Mouse (Mus musculus) frontal cortex, postnatal 14 days (tissue): ENCODE measurements around the gene Slamf9.

Experiments
- DNase-seq, 2 experiments: peaks; one replicate each; pipeline ENCODE4 v3.0.0; 2022; ENCODE audit warnings: low spot score in 2 of 2

Slamf9 gene

DNA sequence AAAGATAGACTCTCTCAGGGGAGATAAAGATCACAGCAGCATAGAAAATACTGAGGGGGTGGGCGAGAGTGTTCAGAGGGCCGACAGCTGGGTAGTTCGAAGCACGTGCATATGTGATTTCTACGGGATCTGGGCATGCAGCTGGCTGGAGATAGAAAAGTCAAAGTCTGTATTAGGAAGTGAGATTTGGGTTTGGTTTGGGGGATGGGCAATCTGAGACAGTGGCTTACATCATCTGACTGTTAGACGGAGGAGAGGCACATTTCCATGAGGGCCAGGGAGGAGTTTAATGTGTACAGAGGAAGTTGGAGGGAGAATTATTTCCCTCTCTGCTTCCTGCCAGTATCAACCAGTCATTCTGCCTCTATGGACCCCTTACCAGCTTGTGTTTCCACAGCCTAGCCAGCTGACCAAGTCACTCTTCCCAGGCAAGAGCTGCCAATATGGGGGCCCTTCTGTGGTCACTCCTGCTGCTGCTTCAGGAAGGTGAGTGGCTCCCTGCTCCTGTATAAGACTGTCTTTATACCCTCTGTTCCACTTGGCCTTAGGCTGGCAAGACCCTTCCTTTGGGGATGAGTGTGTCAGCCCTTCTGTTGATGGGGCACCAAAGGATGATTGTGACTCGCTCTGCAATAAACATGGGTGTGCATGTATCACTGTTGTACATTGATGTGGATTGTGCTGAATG is at the start of gene Slamf9:
TSS of gene Slamf9 (plus strand) at position 305 of the 688 bp plus-strand sequence.
- DNase-seq: no peak

DNA sequence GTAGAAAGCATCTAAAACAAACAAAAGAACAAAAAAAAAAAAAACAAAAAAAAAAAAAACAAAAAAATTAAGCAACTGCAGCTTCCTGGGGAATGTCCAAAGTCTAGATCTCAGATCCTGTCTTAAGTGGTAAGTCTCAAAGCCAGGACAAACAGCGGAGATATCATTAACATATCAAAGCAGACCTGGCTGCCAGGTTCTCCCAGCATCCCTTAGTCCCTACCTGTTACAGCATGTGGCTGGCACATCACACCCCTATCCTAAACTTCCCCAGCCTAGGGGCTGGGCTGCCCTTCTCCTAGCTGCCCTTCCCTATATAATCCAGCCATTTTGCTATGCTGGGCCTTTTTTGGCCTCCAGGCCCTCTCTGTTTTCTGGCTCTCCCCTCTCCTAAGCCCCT is 48.7 kb upstream of the Slamf9 start:
- no peak for DNase-seq

DNA sequence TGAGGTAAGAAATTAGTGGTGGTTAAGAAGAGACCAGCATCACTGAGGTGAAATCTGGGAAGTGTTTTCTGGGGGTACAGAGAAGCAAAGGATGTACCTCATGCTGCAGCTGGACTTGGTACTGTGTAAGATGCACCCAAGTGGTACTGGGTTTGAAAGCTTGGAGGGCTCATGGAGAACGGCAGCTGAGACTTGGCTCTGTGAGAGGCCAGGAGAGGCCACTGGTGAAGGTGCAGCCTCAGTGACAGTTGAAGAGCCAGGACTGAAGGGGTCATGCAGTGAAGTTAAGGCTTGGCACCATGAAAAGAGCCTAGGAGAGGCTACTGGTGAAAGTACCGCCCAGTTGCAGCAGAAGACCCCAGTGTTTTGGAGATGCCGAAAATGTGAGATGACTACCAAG is 47.3 kb upstream of the Slamf9 start:
- no peak for DNase-seq

DNA sequence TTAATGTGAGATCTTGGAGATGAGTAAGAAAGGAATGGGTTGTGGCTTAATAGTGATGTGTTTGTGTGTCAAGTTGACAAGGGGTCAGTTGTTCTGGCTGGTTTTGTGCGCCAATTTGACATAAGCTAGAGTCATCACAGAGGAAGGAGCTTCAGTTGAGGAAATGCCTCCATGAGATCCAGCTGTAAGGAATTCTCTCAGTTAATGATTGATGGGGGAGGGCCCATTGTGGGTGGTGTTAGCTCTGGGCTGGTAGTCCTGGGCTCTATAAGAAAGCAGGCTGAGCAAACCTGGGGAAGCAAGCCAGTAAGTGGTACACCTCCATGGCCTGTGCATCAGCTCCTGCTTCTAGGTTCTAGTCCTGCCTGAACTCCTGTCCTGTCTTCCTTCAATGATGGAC is 46.5 kb upstream of the Slamf9 start:
- DNase-seq: no peak

DNA sequence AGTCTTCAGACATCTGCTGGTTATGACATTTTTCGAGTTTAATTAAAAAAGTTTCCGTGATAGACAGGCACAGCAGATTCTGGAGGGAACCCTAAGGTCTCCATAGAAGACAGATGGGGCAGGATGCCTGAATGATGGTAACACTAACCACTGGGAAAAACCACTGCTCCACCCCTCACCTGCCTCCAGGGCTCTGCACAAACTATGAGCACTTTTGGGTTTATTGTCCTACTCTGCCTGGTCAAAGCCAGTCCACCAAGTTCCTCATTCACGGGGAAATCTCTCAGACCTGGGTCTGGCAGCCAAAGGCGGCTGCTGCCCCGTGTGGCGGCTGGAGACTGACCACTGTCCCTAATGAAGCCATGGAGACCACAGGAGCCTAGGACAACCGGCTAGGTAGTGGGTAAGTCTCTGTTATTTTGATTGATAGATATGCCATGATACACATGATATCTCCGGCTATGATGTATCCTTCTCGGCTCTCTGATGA is 44.4 kb upstream of the Slamf9 start:
- no peak for DNase-seq

DNA sequence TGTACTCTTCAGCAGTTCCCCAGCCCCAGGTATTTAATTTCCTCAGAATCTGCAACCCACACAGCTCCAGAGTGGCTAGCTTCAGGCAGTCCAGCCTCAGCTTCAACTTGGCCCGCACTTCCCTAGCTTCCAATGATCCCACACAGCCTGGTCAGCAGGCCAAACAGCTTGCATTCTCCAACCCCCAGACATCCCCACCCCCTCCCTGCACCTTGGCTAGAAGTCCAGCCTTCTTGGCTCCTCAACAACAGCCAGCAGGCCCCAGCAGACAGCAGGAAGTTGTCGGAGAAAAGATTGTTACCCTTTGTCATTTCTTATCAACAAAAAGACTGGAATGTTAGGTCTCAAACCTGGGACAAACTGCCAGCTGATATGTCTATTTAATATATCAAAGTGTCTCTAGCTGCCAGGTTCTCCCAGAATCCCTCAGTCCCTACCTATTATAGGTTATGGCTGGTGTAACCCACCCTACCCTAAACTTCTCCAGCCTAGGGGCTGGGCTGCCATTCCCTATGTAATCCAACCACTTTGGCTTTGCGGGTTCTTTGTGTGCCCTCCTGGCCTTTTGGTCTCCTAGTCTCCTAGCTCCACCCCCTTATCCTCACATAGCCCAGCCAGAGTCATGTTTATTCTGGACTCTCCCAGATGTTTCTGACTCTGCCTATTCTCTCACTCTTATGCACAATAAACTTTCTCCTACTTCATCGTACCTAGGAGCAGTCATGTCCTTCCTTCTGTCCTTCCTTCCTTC is 43.1 kb upstream of the Slamf9 start:
- no peak for DNase-seq

DNA sequence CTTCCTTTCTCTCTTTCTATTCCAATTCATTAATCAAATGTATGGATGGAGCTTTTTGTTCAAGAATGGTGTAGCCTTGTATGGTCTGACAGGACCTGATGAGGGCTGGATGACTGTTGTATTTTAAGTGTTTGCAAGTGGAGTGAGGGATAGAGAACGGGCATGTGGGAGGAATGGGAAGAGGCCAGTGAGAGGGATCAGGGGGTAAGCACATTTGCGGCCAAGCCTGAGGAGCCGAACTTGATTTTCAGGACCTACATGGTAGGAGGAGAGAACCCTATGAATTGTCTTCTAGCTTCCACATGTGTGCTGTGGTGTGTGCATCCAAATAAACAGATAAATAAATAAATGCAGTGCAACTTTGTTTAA is 42.6 kb upstream of the Slamf9 start:
- no peak for DNase-seq

DNA sequence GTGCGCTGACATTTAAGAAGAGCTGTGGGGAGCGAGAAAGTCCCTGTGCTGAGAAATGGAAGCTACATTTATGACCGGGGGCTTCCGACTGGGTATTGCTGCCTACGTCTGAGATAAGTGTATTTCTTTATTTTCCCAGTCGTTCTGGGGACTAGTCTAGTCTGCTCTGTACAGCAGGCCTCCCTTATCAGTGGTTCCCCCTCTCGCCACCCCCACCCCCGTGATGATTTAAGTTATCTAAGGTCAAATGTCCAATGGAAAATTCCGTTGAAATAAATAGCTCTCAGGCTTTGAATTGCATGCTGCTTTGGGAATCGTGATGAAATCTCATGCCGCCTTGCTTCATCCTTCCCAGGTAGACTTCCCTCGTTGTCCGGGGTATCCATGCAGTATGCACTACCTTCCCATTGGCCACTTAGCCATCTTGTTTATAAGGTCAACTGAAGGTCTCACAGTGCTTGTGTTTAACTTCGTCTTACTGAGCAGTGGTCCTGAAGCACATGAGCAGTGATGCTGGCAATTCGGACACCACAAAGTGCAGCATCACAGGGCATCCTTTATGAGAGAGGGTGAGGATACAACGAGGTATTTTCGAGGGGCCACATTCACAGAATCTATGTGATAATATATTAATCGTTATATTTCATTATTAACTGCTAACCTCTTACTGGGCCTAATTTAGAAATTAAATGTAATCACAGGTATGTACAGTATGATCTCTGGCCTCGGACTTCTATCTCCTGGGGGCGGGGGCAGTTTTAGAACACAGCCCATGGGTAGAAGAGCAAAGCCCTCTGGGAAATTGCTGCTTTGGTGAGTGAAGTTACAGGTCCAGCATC is 41.9 kb upstream of the Slamf9 start:
- DNase-seq: no peak

DNA sequence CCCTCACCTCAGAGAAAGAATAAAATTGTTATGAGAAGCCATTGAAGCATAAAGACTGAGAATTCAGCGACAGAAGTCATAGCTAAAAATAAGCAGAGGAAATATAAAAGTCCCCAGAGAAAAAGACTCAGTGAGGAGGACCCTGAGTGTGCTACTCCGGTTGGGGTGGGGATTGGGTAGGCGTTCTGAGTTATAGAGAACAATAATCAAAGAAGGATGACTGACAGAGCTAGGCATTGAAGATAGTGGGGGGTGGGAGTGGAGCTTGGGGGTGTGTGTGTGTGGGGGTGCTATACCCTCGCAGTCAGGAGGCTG is 41.4 kb upstream of the Slamf9 start:
- no peak for DNase-seq

DNA sequence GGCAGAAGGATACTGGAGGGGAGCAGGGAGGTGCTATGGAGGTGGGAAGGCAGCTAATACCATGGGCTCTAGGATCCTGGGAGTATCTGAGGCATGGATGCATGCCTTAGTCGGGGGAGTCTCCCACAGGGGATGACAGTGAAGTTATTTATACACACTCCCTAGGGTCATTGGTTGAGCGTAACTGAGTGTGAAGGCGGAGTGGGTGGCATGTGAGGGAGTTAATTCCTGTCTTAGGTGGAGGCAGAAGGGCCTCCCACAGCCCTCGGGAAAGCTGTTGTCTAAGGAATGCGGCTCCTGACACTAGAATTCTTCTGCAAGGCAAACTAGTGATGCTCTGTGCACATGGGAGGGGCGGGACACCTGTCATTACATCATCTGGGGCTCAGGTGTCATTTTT is 38.4 kb upstream of the Slamf9 start:
- no peak for DNase-seq

DNA sequence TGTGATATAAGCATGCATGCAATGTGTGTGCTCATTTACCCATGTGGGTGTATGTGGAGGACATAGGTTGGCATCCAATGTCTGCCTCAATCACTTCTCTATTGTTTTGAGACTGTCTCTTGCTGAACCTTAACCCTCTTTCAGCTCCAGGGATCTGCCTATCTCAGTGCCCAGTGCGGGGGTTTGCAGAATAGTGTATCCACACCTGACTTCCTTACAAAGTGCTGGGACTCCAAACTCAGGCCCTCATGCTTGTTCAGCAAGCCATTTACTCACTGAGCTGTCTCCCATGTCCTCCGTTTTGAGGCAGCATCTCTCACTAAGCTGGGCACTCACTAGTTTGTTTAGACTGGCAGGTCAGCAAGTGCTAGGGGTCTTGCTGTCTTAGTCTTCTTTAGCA is 36.5 kb upstream of the Slamf9 start:
- no peak for DNase-seq

DNA sequence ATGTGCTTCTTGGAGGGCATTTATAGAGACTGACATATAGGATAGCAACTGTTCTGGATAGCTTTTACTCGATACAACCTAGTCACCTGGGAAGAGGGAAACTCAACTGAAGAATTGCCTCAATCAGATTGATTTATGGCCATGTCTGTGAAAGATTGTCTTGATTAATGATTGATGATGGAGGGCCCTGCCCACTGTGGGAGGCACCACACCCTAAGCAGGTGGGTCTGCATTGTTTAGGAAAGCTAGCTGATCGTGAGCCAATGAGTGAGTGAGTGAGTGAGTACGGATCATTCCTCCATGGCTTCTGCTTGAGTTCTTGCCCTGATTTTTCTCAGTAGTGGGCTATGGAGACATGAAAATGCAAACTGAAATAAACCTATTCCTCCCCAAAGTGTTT is 34.6 kb upstream of the Slamf9 start:
- DNase-seq: no peak

DNA sequence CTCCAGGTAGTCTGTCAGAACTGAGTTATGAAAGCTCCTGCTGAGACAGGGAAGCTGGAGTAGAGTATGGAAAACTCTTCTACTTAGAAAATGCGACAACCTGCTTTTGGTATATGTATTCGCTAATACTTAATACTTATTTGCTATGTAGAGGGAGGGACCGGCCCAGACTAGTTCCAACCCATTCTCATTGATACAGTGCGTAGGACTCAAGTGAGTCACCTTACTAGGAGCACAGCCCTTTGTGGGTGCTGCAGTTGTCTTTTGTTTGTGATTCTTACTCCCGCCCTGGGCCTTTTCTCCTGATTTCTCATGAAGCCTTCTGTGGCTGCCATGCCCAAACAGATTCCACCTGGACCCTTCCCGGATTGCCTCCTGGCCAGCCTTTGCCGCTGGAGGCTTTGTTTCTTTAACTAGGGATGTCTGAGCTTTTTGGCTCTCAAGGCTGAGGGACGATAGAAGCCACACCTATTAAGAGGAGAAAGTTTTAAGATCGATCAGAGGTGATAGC is 33.2 kb upstream of the Slamf9 start:
- DNase-seq: no peak

DNA sequence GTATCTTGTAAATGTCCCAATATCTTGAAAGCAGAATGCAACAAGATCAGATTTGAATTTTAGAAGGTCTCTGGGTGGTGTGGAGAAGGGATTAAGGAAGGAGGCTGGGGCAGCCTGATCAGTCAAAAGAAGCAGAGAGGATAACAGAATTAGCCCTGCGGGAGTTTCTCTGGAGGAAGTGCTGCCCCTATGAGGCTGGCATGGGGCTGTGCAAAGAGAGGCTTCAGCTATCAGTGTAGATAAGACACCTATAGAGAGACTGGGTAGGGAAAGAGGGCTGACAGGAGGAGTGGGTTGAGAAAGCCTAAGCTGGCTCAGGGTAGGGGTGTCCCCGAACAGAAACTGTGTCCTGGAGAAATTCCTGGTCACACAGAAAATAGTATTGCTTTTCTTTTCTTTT is 24.9 kb upstream of the Slamf9 start:
- no peak for DNase-seq

DNA sequence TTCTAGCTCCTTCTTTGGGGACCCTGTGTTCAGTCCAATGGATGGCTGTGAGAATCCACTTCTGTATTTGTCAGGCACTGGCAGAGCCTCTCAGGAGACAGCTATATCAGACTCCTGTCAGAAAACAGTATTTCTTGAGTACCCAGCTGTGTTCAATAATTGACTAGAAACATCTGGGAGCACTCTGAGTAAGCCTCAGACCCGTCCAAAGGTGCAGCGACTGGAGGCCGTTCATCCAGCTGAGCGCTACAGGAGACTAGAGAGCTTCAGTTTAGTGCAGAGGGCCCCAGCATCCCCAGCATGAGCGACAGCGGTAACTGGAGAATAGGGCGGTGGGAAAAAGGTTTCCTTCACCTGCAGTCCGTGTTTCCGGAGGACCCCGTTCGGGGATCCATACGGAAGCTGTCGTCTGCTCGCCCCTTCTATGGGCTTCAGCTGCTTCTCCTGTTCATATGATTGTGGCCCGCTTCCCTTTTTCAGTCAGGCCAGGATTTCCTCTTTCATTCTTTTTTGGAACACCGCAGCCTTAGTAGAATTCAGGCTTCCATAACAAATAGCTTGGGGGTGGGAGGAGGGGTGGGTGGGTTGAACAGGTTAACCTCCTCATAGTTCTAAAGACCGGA is 24.2 kb upstream of the Slamf9 start:
- DNase-seq: no peak

DNA sequence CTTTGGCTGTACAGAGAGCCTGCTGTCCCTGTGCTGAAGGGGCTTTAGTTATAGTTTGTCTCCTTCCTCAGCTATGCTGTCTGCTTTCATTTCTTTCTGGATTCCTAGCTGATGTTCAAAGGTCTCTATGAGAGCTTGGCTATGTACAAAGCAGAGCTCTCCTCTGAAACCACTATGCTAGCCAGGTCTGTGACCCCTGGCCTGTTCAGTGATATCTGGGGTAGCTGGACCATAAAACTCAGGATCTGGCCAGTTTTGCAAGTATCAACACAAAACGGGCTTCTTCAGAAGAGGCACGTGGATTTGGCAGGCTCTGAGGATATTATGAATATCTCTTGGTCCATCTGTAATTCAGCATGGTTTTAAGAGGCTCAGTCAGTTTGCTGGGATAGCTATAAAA is 22.2 kb upstream of the Slamf9 start:
- no peak for DNase-seq

DNA sequence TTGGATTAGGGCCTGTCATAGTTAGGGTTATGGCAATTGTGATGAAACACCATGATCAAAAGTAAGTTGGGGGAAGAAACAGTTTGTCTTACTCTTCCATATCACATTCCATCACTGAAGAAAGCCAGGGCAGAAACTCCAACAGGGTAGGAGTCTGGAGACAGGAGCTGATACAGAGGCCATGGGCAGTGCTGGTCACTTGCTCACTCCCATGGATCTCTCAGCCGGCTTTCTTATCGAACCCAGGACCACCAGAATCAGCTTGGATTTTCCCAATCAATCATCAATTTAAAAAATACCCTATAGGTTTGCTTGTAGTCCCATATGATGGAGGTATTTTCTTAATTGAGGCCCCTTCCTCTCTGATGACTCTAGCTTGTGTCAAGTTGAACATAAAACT is 21.3 kb upstream of the Slamf9 start:
- no peak for DNase-seq

DNA sequence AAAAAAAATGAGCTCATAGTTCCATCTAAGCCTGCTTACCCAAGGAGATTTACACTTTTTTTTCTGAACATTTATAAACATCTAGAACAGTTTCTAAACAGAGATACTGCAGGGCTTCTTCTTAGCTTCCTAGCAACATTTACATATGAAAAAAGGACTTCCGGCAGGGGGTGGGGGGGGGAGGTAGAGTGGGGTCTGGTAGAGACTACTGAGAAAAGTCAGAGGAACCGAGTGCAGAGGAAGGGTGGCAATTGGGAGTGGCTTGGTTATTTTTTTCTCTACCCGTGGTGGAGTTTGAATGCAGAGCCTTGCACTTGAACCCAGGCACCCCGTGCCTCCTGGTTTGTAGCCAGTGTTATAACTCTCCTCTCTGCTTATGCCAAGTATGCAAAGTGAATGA is 19.7 kb upstream of the Slamf9 start:
- no peak for DNase-seq

DNA sequence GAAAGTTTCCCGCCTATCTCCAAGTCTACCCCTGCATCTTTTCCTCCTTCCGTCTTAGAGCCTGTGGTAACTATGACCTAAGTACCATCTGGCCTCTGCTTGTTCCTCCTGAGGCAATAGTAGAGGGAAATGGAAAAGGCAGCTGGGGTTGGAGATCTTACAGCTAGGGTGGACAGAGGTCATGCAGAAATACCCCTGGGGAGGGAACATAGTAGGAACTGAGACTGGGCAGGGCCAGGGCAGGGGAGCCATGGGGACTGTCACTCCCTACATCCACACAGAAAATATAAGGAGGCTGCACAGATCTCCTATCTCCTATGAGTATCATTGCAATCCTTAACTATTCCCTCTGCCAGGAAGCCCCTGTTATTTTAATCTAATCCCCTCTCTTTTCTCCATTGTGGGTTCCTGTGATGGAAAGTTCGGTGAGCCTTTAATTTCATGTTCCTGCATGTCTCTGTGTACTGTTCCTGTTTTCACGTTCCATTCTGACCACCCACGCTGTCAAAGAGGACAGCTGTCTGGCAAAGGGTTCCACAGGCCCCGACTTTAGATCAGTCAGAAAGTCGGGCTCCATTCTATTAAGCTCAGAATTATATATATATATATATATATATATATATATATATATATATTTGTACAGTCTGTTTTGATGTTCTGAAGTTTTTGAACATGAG is 19.0 kb upstream of the Slamf9 start:
- no peak for DNase-seq

DNA sequence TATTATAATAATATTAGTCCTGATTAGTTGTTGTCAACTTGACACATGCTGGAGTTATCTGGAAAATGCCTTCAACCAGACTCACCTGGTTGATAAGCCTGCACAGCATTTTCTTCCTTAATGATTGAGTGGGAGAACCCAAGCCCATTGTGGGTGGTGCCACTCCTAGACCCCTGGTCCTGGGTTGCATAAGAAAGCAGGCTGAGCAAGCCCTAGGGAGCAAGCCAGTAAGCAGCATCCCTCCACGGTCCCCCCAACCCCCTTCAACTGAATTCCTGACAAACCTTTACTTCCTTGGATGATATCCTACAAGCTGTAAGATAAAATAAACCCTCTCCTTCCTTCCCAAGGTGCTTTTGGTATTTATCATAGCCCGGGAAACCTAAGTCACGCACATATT is 18.0 kb upstream of the Slamf9 start:
- DNase-seq: no peak

DNA sequence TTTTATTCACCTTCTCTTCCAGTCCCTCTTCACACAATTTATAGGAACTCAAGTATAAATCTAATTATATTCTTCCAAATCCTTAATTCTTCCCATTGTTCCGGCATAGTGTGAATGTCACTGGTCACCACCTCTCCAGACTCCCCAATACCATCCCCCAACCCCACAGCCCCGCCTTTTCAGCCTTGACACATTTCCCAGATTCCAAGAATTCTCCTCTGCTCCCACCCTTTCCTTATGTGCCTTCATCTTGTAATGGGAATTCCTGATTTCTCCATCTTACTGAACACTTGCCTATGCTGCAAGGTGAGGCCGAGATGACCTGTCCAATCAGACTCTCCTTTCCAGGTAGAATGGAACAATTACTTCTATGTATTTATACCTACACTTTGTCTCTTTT is 17.1 kb upstream of the Slamf9 start:
- DNase-seq: no peak

DNA sequence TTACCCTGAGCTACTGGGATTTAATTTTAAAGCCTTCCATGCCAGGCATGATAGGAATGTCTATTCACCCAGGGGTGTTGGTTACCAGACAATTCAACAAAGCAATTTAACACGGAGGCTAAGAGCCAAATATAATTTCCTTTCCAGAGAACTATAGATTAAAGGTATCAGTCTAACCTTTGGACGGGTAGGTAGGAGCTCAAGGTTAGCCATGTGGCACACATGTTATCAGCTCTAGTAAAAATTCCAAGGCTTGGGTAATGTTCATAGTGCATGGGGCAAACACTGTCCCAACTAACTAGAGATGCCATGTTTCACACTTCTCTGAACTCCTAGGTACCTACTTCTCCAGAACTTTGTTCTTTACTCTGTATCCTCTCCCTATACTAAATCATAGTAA is 13.6 kb upstream of the Slamf9 start:
- no peak for DNase-seq
